Mouse (Mus musculus) brown adipose tissue, adult 24 weeks (tissue): Measurements from ENCODE around the gene Dram1. TPM values are rescaled to one million over a fixed set of nuclear protein-coding genes. Genes with fewer than 3 reads are reported as not detected.

ENCODE experiments used
- H3K27ac ChIP-seq: fragments of 200-500 bp; replicated peaks from 2 replicates; pipeline ENCODE4 v1.5.1; 2012; ENCODE audit warnings: low read depth, mild to moderate bottlenecking, low read length
- H3K4me1 ChIP-seq: fragments of 200-500 bp; 2 replicates; pipeline ENCODE4 v1.6.1; 2012; ENCODE audit warnings: low read length, mixed read lengths; ENCODE audit not compliant: control insufficient read depth, insufficient read depth, insufficient read length
- H3K4me3 ChIP-seq: fragments of 200-500 bp; 2 replicates; pipeline ENCODE4 v1.5.1; 2012; ENCODE audit warnings: low read depth, mild to moderate bottlenecking, low read length, moderate library complexity; ENCODE audit not compliant: insufficient read depth
- polyA plus RNA-seq: library from polyadenylated mRNA; stranded (reverse); fragments of >200 nt; gene quantifications from 2 replicates; pipeline ENCODE4 v1.2.4, GENCODE M21; 2012; ENCODE audit not compliant: missing spikeins, insufficient read depth, insufficient read length

Gene Dram1
- polyA plus RNA-seq, 1 experiment: 40.7 TPM

GRCm38 (mm10) chr10:88398668-88399243, 19.9 kb upstream of the Dram1 start:
- Histone ChIP-seq H3K4me3 (no peak overlapping the region), H3K4me1 (no peaks in the 10 kb centered on the region), H3K27ac (no peak overlapping the region)

GRCm38 (mm10) chr10:88392181-88392847, 13.4 kb upstream of the Dram1 start:
- H3K27ac ChIP-seq: no peak overlapping the region
- H3K4me1 ChIP-seq: peaks cover 4% of the 10 kb centered on the region
- H3K4me3 ChIP-seq: no peak overlapping the region

- Histone ChIP-seq H3K4me1 (peaks cover 4% of the 10 kb centered on the region), H3K27ac (no peak overlapping the region), H3K4me3 (no peak overlapping the region)
Measured at GRCm38 (mm10) chr10:88391495-88391894, 12.6 kb upstream of the Dram1 start.

GRCm38 (mm10) chr10:88390096-88390790, 11.4 kb upstream of the Dram1 start:
- H3K27ac ChIP-seq: peak overlapping the region; percentile 84
- peaks cover 6% of the 10 kb centered on the region for H3K4me1 ChIP-seq
- H3K4me3 ChIP-seq: peak overlapping the region; percentile 49

GRCm38 (mm10) chr10:88389576-88389975, 10.7 kb upstream of the Dram1 start:
- no peak overlapping the region for H3K27ac ChIP-seq
- peaks cover 6% of the 10 kb centered on the region for H3K4me1 ChIP-seq
- no peak overlapping the region for H3K4me3 ChIP-seq

GRCm38 (mm10) chr10:88386251-88386650, 7.4 kb upstream of the Dram1 start:
- Histone ChIP-seq H3K4me3 (no peak overlapping the region), H3K27ac (no peak overlapping the region), H3K4me1 (peaks cover 11% of the 10 kb centered on the region)

GRCm38 (mm10) chr10:88385758-88386157, 6.9 kb upstream of the Dram1 start:
- peaks cover 11% of the 10 kb centered on the region for H3K4me1 ChIP-seq
- no peak overlapping the region for H3K27ac ChIP-seq
- H3K4me3 ChIP-seq: no peak overlapping the region

- no peak overlapping the region for H3K27ac ChIP-seq
- no peak overlapping the region for H3K4me3 ChIP-seq
- peaks cover 11% of the 10 kb centered on the region for H3K4me1 ChIP-seq
Measured at GRCm38 (mm10) chr10:88385290-88385689, 6.4 kb upstream of the Dram1 start.

- Histone ChIP-seq H3K4me3 (no peak overlapping the region), H3K4me1 (peaks cover 7% of the 10 kb centered on the region), H3K27ac (no peak overlapping the region)
Measured at GRCm38 (mm10) chr10:88384081-88384480, 5.2 kb upstream of the Dram1 start.

GRCm38 (mm10) chr10:88383479-88383878, 4.6 kb upstream of the Dram1 start:
- Histone ChIP-seq H3K4me3 (no peak overlapping the region), H3K27ac (no peak overlapping the region), H3K4me1 (peaks cover 7% of the 10 kb centered on the region)

- Histone ChIP-seq H3K27ac (no peak overlapping the region), H3K4me3 (no peak overlapping the region), H3K4me1 (peaks cover 7% of the 10 kb centered on the region)
Measured at GRCm38 (mm10) chr10:88382009-88382408, 3.1 kb upstream of the Dram1 start.

GRCm38 (mm10) chr10:88381286-88381685, 2.4 kb upstream of the Dram1 start:
- peaks cover 7% of the 10 kb centered on the region for H3K4me1 ChIP-seq
- no peak overlapping the region for H3K27ac ChIP-seq
- H3K4me3 ChIP-seq: no peak overlapping the region

- H3K27ac ChIP-seq: no peak overlapping the region
- H3K4me1 ChIP-seq: peaks cover 6% of the 10 kb centered on the region
- H3K4me3 ChIP-seq: peak overlapping the region; percentile 67
Measured at GRCm38 (mm10) chr10:88380430-88381060, 1.7 kb upstream of the Dram1 start.

- Histone ChIP-seq H3K27ac (no peak overlapping the region), H3K4me3 (peak overlapping the region; percentile 67), H3K4me1 (peaks cover 5% of the 10 kb centered on the region)
Measured at GRCm38 (mm10) chr10:88380002-88380401, 1.1 kb upstream of the Dram1 start.

- no peak overlapping the region for H3K27ac ChIP-seq
- no peaks in the 10 kb centered on the region; the same call in 1 of the 2 replicates for H3K4me1 ChIP-seq
- H3K4me3 ChIP-seq: no peak overlapping the region
Measured at GRCm38 (mm10) chr10:88377666-88378065, 1.2 kb downstream of the Dram1 start.
